Mouse (Mus musculus) stomach, embryonic 14.5 days (tissue): ENCODE results near the gene Pappa2. TPM values are rescaled to one million over a fixed set of nuclear protein-coding genes. Genes with fewer than 3 reads are reported as not detected.

Source experiments
- ATAC-seq: fragments of 200-750 bp; cut with Nextera tagmentation; 2 replicates; pipeline ENCODE4 v1.8.0; 2017; ENCODE audit warnings: low read depth, moderate TSS enrichment; ENCODE audit not compliant: insufficient number of reproducible peaks, insufficient read depth, low FRiP score
- H3K27ac ChIP-seq: fragments of 300-500 bp; sonication (generic); 2 replicates; pipeline ENCODE4 v1.5.1; 2014; ENCODE audit warnings: mild to moderate bottlenecking, low read length, moderate library complexity, mixed read lengths
- H3K27me3 ChIP-seq: fragments of 300-500 bp; sonication (generic); 2 replicates; pipeline ENCODE4 v1.6.1; 2014; ENCODE audit warnings: low read length, control low read depth, mixed read lengths; ENCODE audit not compliant: control insufficient read depth, insufficient read depth
- H3K36me3 ChIP-seq: fragments of 300-500 bp; sonication (generic); 2 replicates; pipeline ENCODE4 v1.6.1; 2014; ENCODE audit warnings: mild to moderate bottlenecking, control low read depth, low read length, moderate library complexity, mixed read lengths; ENCODE audit not compliant: control insufficient read depth, insufficient read depth
- H3K4me1 ChIP-seq: fragments of 300-500 bp; sonication (generic); 2 replicates; pipeline ENCODE4 v1.6.1; 2014; ENCODE audit warnings: low read length, control low read depth, mixed read lengths; ENCODE audit not compliant: control insufficient read depth, insufficient read depth
- H3K4me2 ChIP-seq: fragments of 300-500 bp; sonication (generic); replicated peaks from 2 replicates; pipeline ENCODE4 v1.6.1; 2014; ENCODE audit warnings: low read depth, low read length, control low read depth
- H3K4me3 ChIP-seq: fragments of 300-500 bp; sonication (generic); 2 replicates; pipeline ENCODE4 v1.5.1; 2014; ENCODE audit warnings: low read depth, low read length, control low read depth
- H3K9ac ChIP-seq: fragments of 300-500 bp; sonication (generic); replicated peaks from 2 replicates; pipeline ENCODE4 v1.6.1; 2014; ENCODE audit warnings: low read depth, mild to moderate bottlenecking, control low read depth, low read length, moderate library complexity, mixed read lengths
- H3K9me3 ChIP-seq: fragments of 300-500 bp; sonication (generic); 2 replicates; pipeline ENCODE4 v1.6.1; 2016; ENCODE audit warnings: low read depth, low read length, control low read depth; ENCODE audit not compliant: control insufficient read depth
- WGBS: fragments of 180-500 bp; shearing (Covaris S2); extraction: QIAGEN DNeasy Blood & Tissue Kit; methylation state at CpG from one replicate; pipeline ENCODE4 v1.1.7; 2014; 5-methylcytosine and 5-hydroxymethylcytosine counted together
- polyA plus RNA-seq: library from polyadenylated mRNA; unstranded; fragments of >200 nt; fragmentation: Nextera tagmentation; extraction: Ambion mirVana; gene quantifications from 2 replicates; pipeline ENCODE4 v1.2.1, GENCODE M21; 2014

Pappa2 gene
- polyA plus RNA-seq, 1 experiment from 2014 or later, result 2.3 TPM

DNA sequence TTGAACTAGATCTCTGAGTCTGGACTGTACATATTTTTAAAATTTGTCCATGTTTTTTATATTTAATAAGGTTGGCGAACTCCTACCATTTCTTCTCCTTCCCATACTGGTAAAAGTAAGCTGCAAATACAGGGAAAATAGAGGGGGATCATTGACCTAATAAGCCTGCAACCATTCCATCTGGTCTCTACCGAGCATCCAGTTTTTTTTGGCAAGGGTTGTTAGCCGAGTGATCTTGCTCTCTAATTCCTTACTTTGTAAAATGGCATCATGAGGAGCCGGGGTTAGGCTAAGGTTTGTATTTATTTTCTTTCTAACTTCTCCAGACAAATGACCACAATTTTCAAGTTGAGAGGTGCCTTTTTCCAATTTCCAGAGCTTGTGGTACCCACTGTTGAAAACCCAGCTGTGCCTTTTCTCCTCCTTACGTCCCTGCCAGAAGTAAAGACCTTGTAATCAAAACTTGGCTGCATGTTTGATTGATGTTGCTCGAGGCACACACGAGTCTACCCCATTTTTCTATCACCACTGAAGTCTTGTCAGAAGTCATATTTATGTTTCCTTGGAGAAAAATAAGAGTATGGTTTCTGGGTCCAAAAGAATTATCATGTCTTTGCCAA is 210.1 kb downstream of the Pappa2 start:
- Histone ChIP-seq H3K9me3 (no peaks in the 10 kb centered on the region), H3K4me3 (no peak overlapping the region), H3K27me3 (no peaks in the 10 kb centered on the region), H3K36me3 (no peaks in the 10 kb centered on the region), H3K4me2 (no peak overlapping the region), H3K4me1 (no peaks in the 10 kb centered on the region), H3K9ac (no peak overlapping the region), H3K27ac (no peak overlapping the region)
- ATAC-seq, result no peak
- 48% methylated on average over 7 of the region's 7 CpGs for WGBS

DNA sequence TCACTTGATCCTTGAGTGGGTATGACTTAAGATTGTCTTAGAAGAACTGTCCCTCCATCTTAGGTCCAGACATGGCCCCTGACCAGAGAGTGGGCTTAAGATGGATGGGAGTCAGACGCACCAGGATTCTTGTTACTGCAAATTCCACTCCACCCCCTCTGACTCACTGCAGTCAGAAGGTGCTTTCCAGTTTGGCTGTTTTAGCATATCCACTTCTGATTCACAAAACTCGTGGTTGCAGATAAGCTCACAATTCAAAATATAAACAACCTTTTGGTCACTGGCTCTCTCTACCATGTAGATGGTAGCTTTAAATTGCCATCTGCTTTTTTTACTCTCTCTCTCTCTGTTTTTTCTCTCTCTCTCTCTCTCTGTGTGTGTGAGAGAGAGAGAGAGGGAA is 214.4 kb downstream of the Pappa2 start:
- ATAC-seq, result no peak
- no peak overlapping the region for H3K4me2 ChIP-seq
- H3K27me3 ChIP-seq, result no peaks in the 10 kb centered on the region
- no peaks in the 10 kb centered on the region for H3K36me3 ChIP-seq
- H3K9me3 ChIP-seq, result no peaks in the 10 kb centered on the region
- H3K4me3 ChIP-seq, result no peak overlapping the region
- WGBS, result 31% methylated on average over 2 of the region's 2 CpGs
- no peak overlapping the region for H3K9ac ChIP-seq
- H3K27ac ChIP-seq, result no peak overlapping the region
- no peaks in the 10 kb centered on the region for H3K4me1 ChIP-seq

DNA sequence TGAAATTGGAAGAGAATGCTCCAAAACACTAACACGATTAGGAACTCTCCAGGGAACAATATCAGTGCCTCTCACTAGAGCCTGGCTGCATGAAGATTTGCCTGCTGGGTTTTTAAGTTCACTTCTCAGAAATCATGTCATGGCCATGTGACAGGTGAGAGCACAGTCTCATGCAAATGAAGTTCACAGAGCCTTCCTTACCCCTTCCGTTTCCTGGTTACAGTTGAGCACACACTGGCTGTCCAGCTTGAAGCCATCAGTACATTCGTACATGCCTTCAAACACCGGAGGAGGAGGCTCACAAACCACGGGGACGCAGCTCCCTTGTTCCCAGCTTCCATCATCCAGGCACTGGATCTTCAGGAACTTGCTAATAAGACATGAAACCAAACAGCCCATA is 215.6 kb downstream of the Pappa2 start:
- Histone ChIP-seq H3K9ac (no peak overlapping the region), H3K9me3 (no peaks in the 10 kb centered on the region), H3K27ac (no peak overlapping the region), H3K4me1 (no peaks in the 10 kb centered on the region), H3K27me3 (no peaks in the 10 kb centered on the region), H3K36me3 (no peaks in the 10 kb centered on the region), H3K4me2 (no peak overlapping the region), H3K4me3 (no peak overlapping the region)
- whole genome bisulfite sequencing, result 74% methylated on average over 6 of the region's 6 CpGs
- ATAC-seq, result no peak

DNA sequence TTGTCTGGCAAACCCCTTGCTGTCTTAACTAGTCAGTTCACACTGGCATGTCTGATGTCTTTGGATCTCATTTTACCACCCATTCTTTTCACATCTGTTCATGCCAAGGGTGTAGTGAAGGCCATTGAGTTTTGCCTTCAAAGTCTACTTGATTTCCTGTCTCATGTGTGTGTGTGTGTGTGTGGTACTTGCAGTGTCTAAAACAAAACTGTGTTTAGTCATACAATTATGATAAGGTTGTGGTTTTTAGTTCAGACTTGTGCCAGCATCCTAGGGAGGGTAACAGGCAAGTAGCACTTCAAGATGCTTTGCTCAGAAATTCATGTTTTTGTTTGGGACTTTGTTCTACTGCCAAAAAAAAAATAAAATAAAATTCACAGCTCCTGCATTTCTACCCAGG is 216.1 kb downstream of the Pappa2 start:
- no peaks in the 10 kb centered on the region for H3K4me1 ChIP-seq
- H3K9me3 ChIP-seq, result no peaks in the 10 kb centered on the region
- H3K27me3 ChIP-seq, result no peaks in the 10 kb centered on the region
- H3K9ac ChIP-seq, result no peak overlapping the region
- no peaks in the 10 kb centered on the region for H3K36me3 ChIP-seq
- ATAC-seq, result no peak
- no peak overlapping the region for H3K4me2 ChIP-seq
- H3K4me3 ChIP-seq, result no peak overlapping the region
- H3K27ac ChIP-seq, result no peak overlapping the region

DNA sequence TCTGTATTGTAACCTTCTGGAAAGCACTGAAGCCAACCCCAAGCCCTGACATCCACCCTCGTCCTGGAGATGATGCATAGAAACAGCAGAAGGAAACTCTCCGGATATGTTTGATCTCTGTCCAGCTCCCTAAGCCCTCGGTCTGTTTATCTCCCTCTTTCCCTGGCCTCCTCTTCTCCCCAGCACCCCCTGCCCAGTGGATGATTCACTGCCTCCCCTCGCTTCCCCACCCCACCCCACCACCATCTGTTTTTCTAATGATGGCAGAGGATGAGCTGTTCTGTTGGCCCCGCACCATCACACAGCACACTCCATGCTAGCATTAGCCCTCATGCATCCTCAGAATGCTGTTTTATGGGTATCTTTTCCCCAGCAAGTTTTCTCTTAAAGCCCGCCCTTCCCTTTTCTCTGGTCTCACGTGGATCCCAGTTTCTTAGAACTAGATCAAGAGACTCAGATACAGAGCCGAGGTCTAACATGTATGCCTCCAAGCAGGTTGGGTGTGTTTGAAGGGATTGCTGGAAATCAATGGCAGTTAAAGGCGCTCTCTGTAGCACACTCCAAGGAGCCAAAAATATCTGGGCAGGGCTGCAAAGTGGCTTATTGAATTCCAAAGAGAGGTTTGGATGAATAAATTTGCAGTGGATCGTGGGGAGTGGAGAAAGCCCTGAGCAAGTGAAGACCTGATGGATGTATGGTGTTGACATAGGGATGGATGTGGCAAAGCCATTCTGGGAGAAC is 231.8 kb downstream of the Pappa2 start:
- H3K27ac ChIP-seq, result no peak overlapping the region
- H3K4me3 ChIP-seq, result no peak overlapping the region
- H3K9me3 ChIP-seq, result no peaks in the 10 kb centered on the region
- H3K9ac ChIP-seq, result no peak overlapping the region
- H3K4me2 ChIP-seq, result no peak overlapping the region
- ATAC-seq, result peak; percentile 42; the same call in 1 of the 2 replicates
- no peaks in the 10 kb centered on the region for H3K36me3 ChIP-seq
- WGBS, result 52% methylated on average over 10 of the region's 10 CpGs
- H3K27me3 ChIP-seq, result no peaks in the 10 kb centered on the region
- no peaks in the 10 kb centered on the region for H3K4me1 ChIP-seq

- H3K27me3 ChIP-seq, result no peaks in the 10 kb centered on the region
- no peaks in the 10 kb centered on the region for H3K36me3 ChIP-seq
- no peak overlapping the region for H3K27ac ChIP-seq
- no peak overlapping the region for H3K4me3 ChIP-seq
- H3K9me3 ChIP-seq, result no peaks in the 10 kb centered on the region
- no peaks in the 10 kb centered on the region for H3K4me1 ChIP-seq
- WGBS, result 75% methylated on average over 5 of the region's 5 CpGs
- no peak overlapping the region for H3K9ac ChIP-seq
- no peak for ATAC-seq
- no peak overlapping the region for H3K4me2 ChIP-seq
Measured at GRCm38 (mm10) chr1:158741449-158741848, 238.8 kb downstream of the Pappa2 start.

- 93% methylated on average over 5 of the region's 5 CpGs for WGBS
- no peak overlapping the region for H3K4me3 ChIP-seq
Measured at GRCm38 (mm10) chr1:158740949-158741348, 239.3 kb downstream of the Pappa2 start.

GRCm38 (mm10) chr1:158740161-158740766 is 240.0 kb downstream of the Pappa2 start:
- Histone ChIP-seq H3K36me3 (no peaks in the 10 kb centered on the region), H3K4me3 (no peak overlapping the region), H3K9me3 (no peaks in the 10 kb centered on the region), H3K27me3 (no peaks in the 10 kb centered on the region), H3K9ac (no peak overlapping the region), H3K4me1 (no peaks in the 10 kb centered on the region), H3K27ac (no peak overlapping the region), H3K4me2 (no peak overlapping the region)
- 72% methylated on average over 6 of the region's 6 CpGs for WGBS
- no peak for ATAC-seq

More at GRCm38 (mm10) chr1:158740949-158741348, 239.3 kb downstream of the Pappa2 start:
- Histone ChIP-seq H3K27me3 (no peaks in the 10 kb centered on the region), H3K9ac (no peak overlapping the region), H3K36me3 (no peaks in the 10 kb centered on the region), H3K27ac (no peak overlapping the region), H3K4me1 (no peaks in the 10 kb centered on the region), H3K4me2 (no peak overlapping the region), H3K9me3 (no peaks in the 10 kb centered on the region)
- ATAC-seq, result no peak
